Mouse (Mus musculus) liver, embryonic 11.5 days (tissue): ENCODE results near the gene Dscaml1. TPM values are rescaled to one million over a fixed set of nuclear protein-coding genes. Genes with fewer than 3 reads are reported as not detected.

ENCODE experiments used
- polyA plus RNA-seq: library from polyadenylated mRNA; unstranded; fragments of >200 nt; fragmentation: Nextera tagmentation; extraction: Ambion mirVana; gene quantifications from 2 replicates; pipeline ENCODE4 v1.2.1, GENCODE M21; 2014

Dscaml1 gene
- polyA plus RNA-seq, 1 experiment from 2014 or later = 0.27 TPM

Other genes starting within 250 kb of the Dscaml1 start
- gene BC049352, start 244.6 kb upstream of the Dscaml1 start, polyA plus RNA-seq = 0.15 TPM in 1 of 2 replicates, not detected in the other
- gene Tmprss4, start 222.5 kb upstream of the Dscaml1 start, polyA plus RNA-seq = 0.17 TPM in 1 of 2 replicates, not detected in the other
- 5.4 and 6.6 TPM in 2 replicates for gene Il10ra, start 157.5 kb upstream of the Dscaml1 start, polyA plus RNA-seq
- gene Tmprss13, start 107.5 kb upstream of the Dscaml1 start, polyA plus RNA-seq = 0.08 TPM in 1 of 2 replicates, not detected in the other
- 14.0 and 14.2 TPM in 2 replicates for gene Fxyd6, start 56.4 kb upstream of the Dscaml1 start, polyA plus RNA-seq
- 2.2 and 2.4 TPM in 2 replicates for gene Fxyd2, start 27.0 kb upstream of the Dscaml1 start, polyA plus RNA-seq